Mouse (Mus musculus) midbrain, embryonic 14.5 days (tissue): ENCODE measurements at regions not wholly inside any gene's neighbourhood (a gene's known extent, or its start where the extent isn't known, plus 50 kb on each side); places are given as distances from the start of the nearest gene placed in this dataset.

Source experiments
- ATAC-seq: fragments of 200-750 bp; cut with Nextera tagmentation; 2 replicates; pipeline ENCODE4 v1.8.0; 2017; ENCODE audit warnings: moderate number of reproducible peaks, moderate library complexity; ENCODE audit not compliant: low FRiP score, low TSS enrichment
- DNase-seq: peaks from one replicate; pipeline ENCODE4 v3.0.0-alpha.2; 2015
- H3K27ac ChIP-seq: fragments of 300-500 bp; sonication (generic); replicated peaks from 2 replicates; pipeline ENCODE4 v1.5.1; 2014; ENCODE audit warnings: mild to moderate bottlenecking, low read depth, low read length, moderate library complexity
- H3K27me3 ChIP-seq: fragments of 300-500 bp; sonication (generic); 2 replicates; pipeline ENCODE4 v1.6.1; 2014; ENCODE audit warnings: low read length, control low read depth, mixed read lengths; ENCODE audit not compliant: control insufficient read depth, insufficient read depth
- H3K36me3 ChIP-seq: fragments of 300-500 bp; sonication (generic); 2 replicates; pipeline ENCODE4 v1.6.1; 2014; ENCODE audit warnings: low read length, control low read depth; ENCODE audit not compliant: control insufficient read depth, insufficient read depth
- H3K4me1 ChIP-seq: fragments of 300-500 bp; sonication (generic); 2 replicates; pipeline ENCODE4 v1.6.1; 2014; ENCODE audit warnings: mild to moderate bottlenecking, antibody characterized with exemption, low read length, control low read depth; ENCODE audit not compliant: control insufficient read depth, insufficient read depth
- H3K4me2 ChIP-seq: fragments of 300-500 bp; sonication (generic); 2 replicates; pipeline ENCODE4 v1.6.1; 2014; ENCODE audit warnings: mild to moderate bottlenecking, low read length, moderate library complexity
- H3K4me3 ChIP-seq: fragments of 300-500 bp; sonication (generic); replicated peaks from 2 replicates; pipeline ENCODE4 v1.5.1; 2014; ENCODE audit warnings: low read depth, low read length
- H3K9ac ChIP-seq: fragments of 300-500 bp; sonication (generic); replicated peaks from 2 replicates; pipeline ENCODE4 v1.6.1; 2014; ENCODE audit warnings: mild to moderate bottlenecking, low read length, moderate library complexity
- H3K9me3 ChIP-seq: fragments of 300-500 bp; sonication (generic); 2 replicates; pipeline ENCODE4 v1.6.1; 2016; ENCODE audit warnings: low read length, control low read depth, mixed read lengths; ENCODE audit not compliant: control insufficient read depth
- WGBS: fragments of 180-500 bp; shearing (Covaris S2); extraction: QIAGEN DNeasy Blood & Tissue Kit; methylation state at CpG from one replicate; pipeline ENCODE4 v1.1.7; 2014; 5-methylcytosine and 5-hydroxymethylcytosine counted together

GRCm38 (mm10) chr19:45304538-45304937, 59.0 kb upstream of the Btrc start:
- no peak overlapping the region for H3K9ac ChIP-seq
- peaks cover 66% of the 10 kb centered on the region for H3K27me3 ChIP-seq
- H3K4me2 ChIP-seq: no peak overlapping the region
- DNase-seq (no peak), ATAC-seq (no peak)
- no peak overlapping the region for H3K27ac ChIP-seq
- 15% methylated on average over 8 of the region's 8 CpGs for WGBS
- H3K4me1 ChIP-seq: peaks cover 33% of the 10 kb centered on the region
- H3K9me3 ChIP-seq: no peaks in the 10 kb centered on the region
- H3K36me3 ChIP-seq: no peaks in the 10 kb centered on the region
- no peak overlapping the region for H3K4me3 ChIP-seq

GRCm38 (mm10) chr19:45307299-45308275, 55.9 kb upstream of the Btrc start:
- peaks cover 45% of the 10 kb centered on the region for H3K4me1 ChIP-seq
- H3K9me3 ChIP-seq: no peaks in the 10 kb centered on the region
- H3K36me3 ChIP-seq: no peaks in the 10 kb centered on the region
- no peak overlapping the region for H3K4me3 ChIP-seq
- H3K27ac ChIP-seq: no peak overlapping the region
- WGBS: 54% methylated on average over 16 of the region's 16 CpGs
- ATAC-seq (no peak), DNase-seq (peak; percentile 70)
- H3K4me2 ChIP-seq: no peak overlapping the region
- H3K9ac ChIP-seq: no peak overlapping the region
- H3K27me3 ChIP-seq: peaks cover 55% of the 10 kb centered on the region

GRCm38 (mm10) chr19:45308676-45309275, 54.8 kb upstream of the Btrc start:
- Histone ChIP-seq H3K27me3 (peaks cover 51% of the 10 kb centered on the region), H3K36me3 (no peaks in the 10 kb centered on the region), H3K27ac (no peak overlapping the region), H3K4me2 (no peak overlapping the region), H3K9ac (no peak overlapping the region), H3K9me3 (no peaks in the 10 kb centered on the region), H3K4me3 (no peak overlapping the region), H3K4me1 (peaks cover 43% of the 10 kb centered on the region)
- no peak for DNase-seq
- 59% methylated on average over 8 of the region's 8 CpGs for WGBS
- ATAC-seq: no peak

GRCm38 (mm10) chr19:45310291-45310881, 53.1 kb upstream of the Btrc start:
- H3K27me3 ChIP-seq: peaks cover 41% of the 10 kb centered on the region
- H3K27ac ChIP-seq: peak overlapping the region; percentile 84
- peak overlapping the region; percentile 7; the same call in 1 of the 2 replicates for H3K4me3 ChIP-seq
- peaks cover 37% of the 10 kb centered on the region for H3K4me1 ChIP-seq
- H3K36me3 ChIP-seq: no peaks in the 10 kb centered on the region
- no peak overlapping the region for H3K9ac ChIP-seq
- DNase-seq: peak; percentile 44
- H3K4me2 ChIP-seq: peak overlapping the region; percentile 45
- WGBS: 14% methylated on average over 5 of the region's 5 CpGs
- peak; percentile 3; the same call in 1 of the 2 replicates for ATAC-seq
- H3K9me3 ChIP-seq: no peaks in the 10 kb centered on the region

- Histone ChIP-seq H3K27ac (peak overlapping the region; percentile 84), H3K4me2 (peak overlapping the region; percentile 45), H3K4me3 (peak overlapping the region; percentile 7; the same call in 1 of the 2 replicates), H3K4me1 (peaks cover 37% of the 10 kb centered on the region), H3K9ac (no peak overlapping the region), H3K27me3 (peaks cover 35% of the 10 kb centered on the region), H3K9me3 (no peaks in the 10 kb centered on the region), H3K36me3 (no peaks in the 10 kb centered on the region)
- 10% methylated on average over 15 of the region's 15 CpGs for WGBS
- ATAC-seq (peak; percentile 78), DNase-seq (peak; percentile 83)
These were observed 52.5 kb upstream of the Btrc start for GRCm38 (mm10) chr19:45310944-45311603.

- Histone ChIP-seq H3K4me1 (peaks cover 38% of the 10 kb centered on the region), H3K4me3 (no peak overlapping the region), H3K27ac (peak overlapping the region; percentile 84), H3K27me3 (peaks cover 26% of the 10 kb centered on the region), H3K36me3 (no peaks in the 10 kb centered on the region), H3K9ac (peak overlapping the region; percentile 9; the same call in 1 of the 2 replicates), H3K4me2 (peak overlapping the region; percentile 45), H3K9me3 (no peaks in the 10 kb centered on the region)
- DNase-seq (peak; percentile 84), ATAC-seq (peak; percentile 74)
- 12% methylated on average over 19 of the region's 19 CpGs for WGBS
These were observed 51.5 kb upstream of the Btrc start for GRCm38 (mm10) chr19:45311831-45312537.

GRCm38 (mm10) chr19:45312713-45313365, 50.7 kb upstream of the Btrc start:
- 11% methylated on average over 6 of the region's 6 CpGs for WGBS
- peaks cover 42% of the 10 kb centered on the region for H3K4me1 ChIP-seq
- H3K9ac ChIP-seq: no peak overlapping the region; the same call in 1 of the 2 replicates

More at GRCm38 (mm10) chr19:45312713-45313365, 50.7 kb upstream of the Btrc start:
- Histone ChIP-seq H3K4me2 (peak overlapping the region; percentile 45; the same call in 1 of the 2 replicates), H3K27me3 (peaks cover 17% of the 10 kb centered on the region), H3K36me3 (no peaks in the 10 kb centered on the region), H3K9me3 (no peaks in the 10 kb centered on the region), H3K27ac (peak overlapping the region; percentile 84), H3K4me3 (no peak overlapping the region)
- DNase-seq (peak; percentile 55), ATAC-seq (0 out of 2 replicates have a peak, but pooled peaks have one; percentile 21)
